Mouse (Mus musculus) left cerebral cortex, adult 2 months (tissue): ENCODE measurements around the gene Zfp358. TPM values are rescaled to one million over a fixed set of nuclear protein-coding genes. Genes with fewer than 3 reads are reported as not detected.
A peak's percentile ranks its signal among the peaks of the same experiment; 100 is the strongest.

Experiments used
- DNase-seq, 2 experiments: peaks; one replicate each; pipeline ENCODE4 v3.0.0; 2021 to 2022; ENCODE audit warnings: low spot score in 2 of 2, mixed read lengths in 1 of 2; ENCODE audit errors: extremely low spot score in 1 of 2
- H3K27ac ChIP-seq: fragments of 200-600 bp; 2 replicates; pipeline ENCODE4 v1.8.1; 2022
- H3K4me3 ChIP-seq: fragments of 200-600 bp; 2 replicates; pipeline ENCODE4 v1.8.1; 2022
- CTCF ChIP-seq: fragments of 200-600 bp; IDR thresholded peaks from 2 replicates; pipeline ENCODE4 v1.8.1; 2022; ENCODE audit warnings: antibody characterized with exemption, mild to moderate bottlenecking, moderate library complexity
- intact Hi-C: fragments of 180-260 bp; cut with DNase I; formaldehyde crosslinking; loops from one replicate; pipeline ENCODE4 v1.15.1; 2025
- long read RNA-seq, 2 experiments: library from polyadenylated mRNA; stranded (forward); transcript quantifications; one replicate each; pipeline ENCODE4 v2.0.0; 2021; ENCODE audit warnings: borderline mapping rate in 2 of 2
- total RNA-seq, 2 experiments: library from RNA; stranded (reverse); gene quantifications; 2 replicates each; pipeline ENCODE4 v1.2.3; 2021

Zfp358 gene
- 10 to 100 TPM; 32.4 to 34.8 TPM for total RNA-seq
- long read RNA-seq, experiment 1, transcript Zfp358-203 (1 exons, 2,200 nt): minor isoform, 5 of 25 reads
- long read RNA-seq, experiment 1, transcript Zfp358-201 (2 exons, 1,999 nt): major isoform, 19 of 25 reads
- long read RNA-seq, experiment 1, partial matches to known transcripts: 0 of 25 reads
- long read RNA-seq, experiment 1, other reads (novel, unspliced or antisense): 1 of 25 reads
- long read RNA-seq, experiment 2, transcript Zfp358-201 (2 exons, 1,999 nt): major isoform, 20 of 27 reads
- long read RNA-seq, experiment 2, transcript Zfp358-203 (1 exons, 2,200 nt): minor isoform, 7 of 27 reads
- long read RNA-seq, experiment 2, partial matches to known transcripts: 0 of 27 reads
- long read RNA-seq, experiment 2, other reads (novel, unspliced or antisense): 0 of 27 reads

GRCm38 (mm10) chr8:3492901-3493844, at the start of gene Zfp358:
TSS of gene Zfp358 (plus strand) at chr8:3493138.
- no peak for TF ChIP-seq CTCF
- intact Hi-C loops: no loop called here
- peak within 1 kb of the TSS; percentile 96 for H3K27ac ChIP-seq
- H3K4me3 ChIP-seq: peak within 1 kb of the TSS; percentile 74
- DNase-seq: peak; percentile 66 to 75

- intact Hi-C loops: no loop called here
- no peak overlapping the region for H3K27ac ChIP-seq
- no peak for TF ChIP-seq CTCF
- no peak overlapping the region for H3K4me3 ChIP-seq
- DNase-seq: no peak
Measured at GRCm38 (mm10) chr8:3449226-3449625, 43.7 kb upstream of the Zfp358 start.

- intact Hi-C loops: loop anchor here (10.0 kb wide), 1 partner anchor 266 kb away; no protein-coding TSS in a partner anchor
- no peak; the same call in none of the 2 replicates for TF ChIP-seq CTCF
- no peak overlapping the region for H3K4me3 ChIP-seq
- peak; percentile 39 to 51 for DNase-seq
- no peak overlapping the region for H3K27ac ChIP-seq
Measured at GRCm38 (mm10) chr8:3450670-3451069, 42.3 kb upstream of the Zfp358 start.

GRCm38 (mm10) chr8:3451992-3452391, 40.9 kb upstream of the Zfp358 start:
- no peak for DNase-seq
- no peak for TF ChIP-seq CTCF
- intact Hi-C loops: loop anchor here (10.0 kb wide), 1 partner anchor 267 kb away; no protein-coding TSS in a partner anchor
- Histone ChIP-seq H3K27ac (no peak overlapping the region), H3K4me3 (no peak overlapping the region)

GRCm38 (mm10) chr8:3463248-3463647, 29.7 kb upstream of the Zfp358 start:
- intact Hi-C loops: no loop called here
- no peak for DNase-seq
- no peak overlapping the region for H3K27ac ChIP-seq
- no peak overlapping the region for H3K4me3 ChIP-seq
- no peak for TF ChIP-seq CTCF

GRCm38 (mm10) chr8:3464309-3464708, 28.6 kb upstream of the Zfp358 start:
- Histone ChIP-seq H3K4me3 (no peak overlapping the region), H3K27ac (no peak overlapping the region)
- peak; percentile 33 for TF ChIP-seq CTCF
- intact Hi-C loops: no loop called here
- no peak for DNase-seq

- Histone ChIP-seq H3K4me3 (peak within 1 kb of the TSS; percentile 48), H3K27ac (peak within 1 kb of the TSS; percentile 67; the same call in 1 of the 2 replicates)
- no peak for TF ChIP-seq CTCF
- intact Hi-C loops: no loop called here
- DNase-seq: peak; percentile 81 to 86
Measured at GRCm38 (mm10) chr8:3467006-3467885, 25.7 kb upstream of the Zfp358 start, which contains the start of gene Pex11g. TSS of gene Pex11g (minus strand) at chr8:3467680.

GRCm38 (mm10) chr8:3467886-3468545, 24.9 kb upstream of the Zfp358 start:
- H3K27ac ChIP-seq: peak overlapping the region; percentile 67; the same call in 1 of the 2 replicates
- peak overlapping the region; percentile 48 for H3K4me3 ChIP-seq
- TF ChIP-seq CTCF: no peak
- intact Hi-C loops: no loop called here
- DNase-seq: no peak

- TF ChIP-seq CTCF: peak; percentile 15
- Histone ChIP-seq H3K27ac (no peak overlapping the region), H3K4me3 (no peak overlapping the region)
- intact Hi-C loops: no loop called here
- DNase-seq: no peak
Measured at GRCm38 (mm10) chr8:3468838-3469237, 24.1 kb upstream of the Zfp358 start.

GRCm38 (mm10) chr8:3470562-3470961, 22.4 kb upstream of the Zfp358 start, which contains the start of gene Tex45:
TSS of gene Tex45 (plus strand) at chr8:3470862.
- intact Hi-C loops: no loop called here
- no peak within 1 kb of the TSS for H3K27ac ChIP-seq
- no peak for TF ChIP-seq CTCF
- H3K4me3 ChIP-seq: no peak within 1 kb of the TSS
- DNase-seq: no peak
